Mouse (Mus musculus): ENCODE measurements at regions not wholly inside any gene's neighbourhood (a gene's known extent, or its start where the extent isn't known, plus 50 kb on each side); places are given as distances from the start of the nearest gene placed in this dataset.

DNA sequence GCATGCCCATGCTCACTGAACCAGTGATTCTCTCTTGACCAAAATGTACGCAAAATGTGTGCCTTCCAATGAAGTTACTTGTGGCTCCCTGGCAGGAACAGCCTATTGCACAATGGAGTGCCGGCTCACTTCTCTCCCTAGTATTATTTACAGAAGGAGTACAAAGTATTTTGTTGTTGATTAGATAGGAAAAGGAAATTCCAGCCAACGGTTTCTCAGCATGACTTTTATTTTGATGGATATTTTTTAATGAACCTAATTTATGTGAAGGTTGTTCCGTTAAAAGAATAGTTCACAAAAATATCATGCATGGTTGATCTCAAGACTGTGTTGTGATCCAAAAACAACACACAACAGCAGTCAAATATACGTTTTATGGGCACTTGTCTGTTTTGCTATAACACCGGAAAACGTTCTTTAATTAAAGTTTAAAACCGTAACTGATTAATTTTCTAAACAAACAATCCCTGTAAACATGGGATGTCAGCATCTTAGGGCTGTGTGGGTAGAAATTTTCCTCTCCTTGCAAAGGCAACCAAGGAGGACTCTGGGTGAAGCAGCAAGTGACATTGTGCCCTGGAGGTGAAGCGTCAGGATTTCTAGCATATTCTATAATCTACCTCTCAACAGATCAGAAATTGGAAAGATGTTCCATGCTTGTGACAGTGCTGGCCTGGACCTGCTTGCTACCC, 116.3 kb upstream of the Gm10295 start:
- TF ChIP-seq CTCF (IDR thresholded peaks at IDR 0.05) (no peak), EP300 (IDR thresholded peaks at IDR 0.05) (peak; percentile 87)

Data from lung, postnatal 0 days (tissue).